Mouse (Mus musculus): ENCODE data around the gene Zmym3.

- no peak for TF ChIP-seq CTCF (IDR thresholded peaks at IDR 0.05; ENCODE audit: low read depth, low read length)
- no peak for TF ChIP-seq TAL1 (conservative IDR thresholded peaks at IDR 0.05; ENCODE audit: low read depth, low read length)
- TF ChIP-seq POLR2AphosphoS5 (IDR thresholded peaks at IDR 0.05; ENCODE audit: insufficient replicate concordance, low read depth, low read length): no peak
- no peak for TF ChIP-seq GATA1 (IDR thresholded peaks at IDR 0.05; ENCODE audit: borderline replicate concordance, low read length)
- TF ChIP-seq GATA2 (IDR thresholded peaks at IDR 0.05; ENCODE audit: borderline replicate concordance, low read depth, low read length): no peak
Measured at GRCm38 (mm10) chrX:101428785-101429141, 8.1 kb upstream of the Zmym3 start.

Measured in G1E (cell line).